Mouse (Mus musculus) adrenal gland, postnatal 25 days (tissue): Measurements from ENCODE around the gene Smad1. TPM values are rescaled to one million over a fixed set of nuclear protein-coding genes. Genes with fewer than 3 reads are reported as not detected.

Source experiments
- DNase-seq: peaks from one replicate; pipeline ENCODE4 v3.0.0; 2021; ENCODE audit warnings: mixed read lengths
- total RNA-seq: library from RNA; stranded (reverse); gene quantifications from 2 replicates; pipeline ENCODE4 v1.2.3, GENCODE M21; 2021

Gene Smad1
- total RNA-seq, 1 experiment from 2014 or later: 30.5 TPM

DNA sequence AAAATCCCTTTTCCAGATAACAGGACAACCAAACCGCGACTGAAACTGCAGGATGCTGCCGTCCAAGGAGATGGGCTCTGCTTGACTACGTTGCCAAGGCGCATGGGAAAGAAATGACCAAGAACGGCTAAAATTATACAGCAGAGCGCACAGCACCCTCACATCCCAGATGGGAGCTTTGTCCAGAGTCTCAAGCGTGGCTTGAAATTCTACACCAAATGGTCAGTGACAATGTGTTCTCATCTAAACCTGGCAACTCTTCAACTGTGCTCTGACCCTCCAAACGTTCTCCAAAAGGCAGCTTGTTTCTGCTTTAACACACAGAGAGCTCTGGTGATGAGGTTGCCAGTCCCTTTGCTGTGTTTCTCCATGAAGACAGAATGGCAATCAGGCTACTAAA is 39.0 kb downstream of the Smad1 start:
- DNase-seq: no peak

DNA sequence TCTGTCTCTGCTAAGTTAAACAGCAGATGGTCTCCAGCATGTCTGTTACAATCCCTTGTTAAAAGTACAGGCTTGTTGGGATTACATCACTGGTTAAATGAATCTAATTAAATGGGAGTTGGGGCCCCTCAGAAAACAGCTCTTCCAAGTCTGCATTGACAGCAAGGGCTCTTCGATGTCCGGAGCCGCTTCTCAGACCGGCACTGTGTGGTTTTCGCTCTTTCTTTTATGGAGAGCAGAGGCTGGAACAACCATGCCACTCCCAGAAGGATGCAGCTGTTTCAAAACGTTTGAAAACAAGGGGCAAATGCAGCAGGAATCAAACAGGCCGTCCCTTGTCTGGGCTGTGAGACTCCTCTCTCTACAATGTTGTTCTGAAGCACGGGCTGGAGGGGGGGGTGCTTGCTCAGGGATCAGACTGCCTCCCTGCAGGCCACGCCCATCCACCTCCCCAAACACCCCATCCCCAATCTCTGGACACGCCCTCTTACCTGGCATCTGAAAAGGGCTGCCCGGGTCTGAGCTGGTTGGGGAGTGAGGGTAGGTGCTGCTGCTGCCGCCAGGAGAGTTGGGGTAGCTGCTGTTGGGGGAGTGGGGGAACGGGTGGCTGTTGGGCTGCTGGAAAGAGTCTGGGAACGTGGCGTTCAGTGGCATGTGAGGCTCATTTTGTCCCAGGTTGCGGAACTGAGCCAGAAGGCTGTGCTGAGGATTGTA is 43.4 kb downstream of the Smad1 start:
- no peak for DNase-seq

DNA sequence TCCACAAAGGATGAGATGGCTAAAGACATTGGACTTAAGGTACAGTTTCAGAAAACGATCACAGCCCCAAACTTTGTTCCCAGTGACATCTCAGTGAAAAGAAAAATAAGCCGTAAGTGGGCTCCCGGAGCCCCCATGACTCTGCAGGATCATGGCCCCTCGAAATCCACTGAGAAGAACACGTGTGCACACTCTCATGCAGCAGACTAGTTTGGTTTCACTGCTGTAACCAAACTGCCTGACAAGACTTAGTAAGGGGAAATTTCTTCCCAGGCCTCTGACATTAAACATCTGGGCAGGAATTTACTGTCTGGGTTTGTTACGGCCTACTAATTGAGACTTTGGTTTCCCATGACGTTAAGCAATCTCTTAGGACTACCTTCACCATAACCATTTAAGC is 45.3 kb downstream of the Smad1 start:
- no peak for DNase-seq

DNA sequence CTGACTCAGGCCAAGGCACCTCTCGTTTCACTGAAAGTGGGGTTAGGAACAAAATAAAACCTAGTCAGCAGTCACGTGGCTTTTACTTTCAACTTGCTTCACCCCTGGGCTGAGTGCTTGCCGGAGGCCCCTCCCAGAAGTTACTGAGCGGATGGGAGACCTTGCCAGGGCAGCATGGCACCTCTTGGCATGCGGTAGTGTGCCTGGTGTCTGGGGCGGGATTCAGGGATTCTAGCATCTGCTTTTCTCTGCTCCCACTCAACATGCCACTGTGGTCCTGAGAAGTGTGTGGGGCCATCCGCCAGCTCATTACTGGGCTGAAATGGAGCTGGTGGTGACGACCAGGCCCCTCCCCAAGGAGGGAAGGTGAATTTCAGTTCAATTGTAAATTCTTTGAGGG is 47.4 kb downstream of the Smad1 start:
- DNase-seq: no peak

DNA sequence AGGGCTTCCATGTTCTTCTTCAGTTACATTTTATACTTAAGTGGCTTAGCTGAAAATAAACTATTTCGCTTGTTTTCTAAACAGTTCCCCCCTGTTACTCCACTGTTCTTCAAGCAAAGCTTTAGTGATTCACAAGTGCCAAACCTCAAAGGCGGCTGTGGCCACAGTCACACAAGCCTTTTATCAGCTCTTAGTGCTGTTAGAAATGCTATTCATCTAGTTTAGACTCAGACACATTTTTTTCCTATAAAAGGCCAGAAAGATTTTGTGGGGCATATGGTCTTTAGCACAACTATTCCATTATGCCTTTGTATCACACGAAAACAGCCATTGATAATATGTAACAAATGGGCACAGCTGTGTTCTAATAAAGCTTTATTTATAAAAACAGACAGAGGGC is 48.5 kb downstream of the Smad1 start:
- no peak for DNase-seq

DNA sequence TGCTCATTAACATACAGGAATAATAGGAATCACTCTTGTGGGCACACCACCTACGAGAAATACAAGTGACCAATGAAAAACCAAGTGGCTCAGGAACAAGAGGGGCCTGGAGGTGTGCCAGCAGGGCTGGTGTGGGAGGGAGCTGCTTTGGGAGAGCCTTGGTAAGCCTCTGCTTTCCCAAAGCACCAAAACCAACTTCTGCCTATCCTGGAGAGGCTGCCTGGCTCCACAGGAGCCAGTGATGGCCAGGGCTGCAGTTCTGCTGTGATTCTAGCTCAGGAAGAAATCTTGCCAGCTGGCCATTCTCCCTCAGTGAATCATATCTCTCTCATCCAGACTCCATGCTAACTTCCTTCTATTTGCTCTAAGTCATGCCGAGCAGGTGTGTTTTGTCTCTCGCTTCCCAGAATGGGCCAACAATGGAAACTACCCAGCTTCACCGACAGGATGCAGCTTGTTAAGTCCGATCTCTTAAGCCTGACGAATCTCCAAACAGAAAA is 49.2 kb downstream of the Smad1 start:
- peak; percentile 35 for DNase-seq

DNA sequence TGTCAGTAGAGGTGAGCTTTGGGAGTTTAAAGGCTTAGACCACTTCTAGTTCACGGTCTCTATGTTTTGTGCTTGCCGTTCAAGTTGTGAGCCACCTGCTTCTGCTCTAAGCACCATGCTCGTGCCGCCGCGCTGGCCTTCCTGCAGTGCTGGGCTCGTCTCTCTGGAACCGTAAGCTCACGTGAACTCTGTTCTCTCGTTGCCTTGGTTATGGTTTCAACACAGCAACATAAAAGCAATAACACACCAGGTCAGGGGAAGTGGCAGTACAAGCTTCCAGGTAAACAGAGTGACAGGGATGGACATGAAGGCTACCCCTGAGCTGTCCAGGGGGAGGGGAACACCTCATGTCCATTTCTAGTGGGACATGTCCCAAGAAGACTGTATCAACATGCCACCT is 52.9 kb downstream of the Smad1 start:
- no peak for DNase-seq

DNA sequence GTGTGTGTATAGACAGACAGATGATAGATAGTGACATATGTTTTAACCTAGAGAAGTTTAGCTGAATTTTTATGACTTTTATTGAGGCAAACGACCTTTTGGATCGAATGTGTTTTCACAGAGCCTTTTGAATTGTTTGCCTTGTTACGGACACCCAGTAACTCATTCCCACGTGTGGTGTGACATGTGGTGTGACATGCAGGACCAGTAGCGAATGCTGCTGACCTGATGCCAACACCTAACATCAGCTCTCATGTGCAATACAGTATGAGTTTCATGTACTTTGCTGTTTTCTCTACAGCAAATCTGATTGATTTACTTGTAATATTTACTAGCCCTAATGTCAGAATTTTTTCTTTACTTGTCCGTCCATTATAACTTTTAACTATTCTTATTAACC is 53.5 kb downstream of the Smad1 start:
- DNase-seq: no peak

DNA sequence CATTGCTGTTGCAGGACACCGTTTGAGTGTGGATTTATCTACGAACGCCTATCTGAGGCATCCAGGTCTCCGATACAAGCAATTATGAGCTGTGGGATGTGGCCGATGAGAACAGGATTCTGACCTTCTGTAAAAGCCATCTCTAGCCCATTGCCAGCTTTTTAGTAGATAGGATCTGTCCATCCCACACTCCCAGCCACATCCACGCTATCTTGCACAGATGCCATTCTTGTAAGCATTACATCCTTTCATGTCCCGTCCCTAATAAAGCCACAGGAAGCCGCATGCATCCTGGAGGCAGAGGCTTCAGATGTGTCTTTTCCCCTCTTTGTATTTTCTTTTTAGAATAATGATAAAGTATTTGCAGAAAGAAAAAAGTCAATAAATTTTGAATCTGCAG is 58.1 kb downstream of the Smad1 start:
- no peak for DNase-seq

DNA sequence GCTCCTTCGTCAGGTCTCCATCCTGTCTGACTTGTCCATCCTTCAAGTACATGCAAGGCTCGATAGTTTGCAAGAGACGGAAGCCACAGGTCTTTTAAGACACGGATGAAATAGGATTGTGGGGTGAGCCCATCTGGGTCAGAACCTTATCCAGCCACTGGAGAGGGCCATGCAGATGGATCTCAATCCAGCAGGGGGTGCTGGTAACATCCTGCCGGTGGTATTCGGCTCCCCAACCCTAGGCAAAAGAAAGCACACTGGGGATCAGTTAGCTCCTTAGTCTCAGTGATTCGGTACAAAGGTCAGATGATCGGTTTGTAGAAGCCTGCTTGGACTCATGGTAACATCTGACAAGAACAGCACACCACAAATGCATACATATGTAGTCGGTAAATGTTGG is 59.8 kb downstream of the Smad1 start:
- DNase-seq: peak; percentile 34

DNA sequence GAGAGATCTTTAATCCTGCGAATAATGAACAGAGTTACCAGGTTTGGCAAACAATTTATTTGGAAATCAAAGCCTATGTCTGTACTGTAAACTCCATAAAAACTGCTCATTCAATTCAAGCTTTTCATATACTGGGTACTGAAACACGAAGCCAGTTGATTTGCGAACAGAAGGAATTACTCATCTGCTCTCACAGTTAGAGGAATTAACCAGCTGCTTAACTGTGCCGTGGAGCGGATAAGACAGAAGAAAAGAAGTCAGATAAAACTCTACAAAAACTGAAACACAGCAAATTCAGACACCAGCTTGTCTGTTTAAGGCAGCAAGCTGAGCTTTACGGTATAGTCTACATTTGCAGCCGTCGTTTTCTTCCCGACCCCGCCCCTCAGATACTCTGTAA is 60.7 kb downstream of the Smad1 start:
- DNase-seq: no peak

DNA sequence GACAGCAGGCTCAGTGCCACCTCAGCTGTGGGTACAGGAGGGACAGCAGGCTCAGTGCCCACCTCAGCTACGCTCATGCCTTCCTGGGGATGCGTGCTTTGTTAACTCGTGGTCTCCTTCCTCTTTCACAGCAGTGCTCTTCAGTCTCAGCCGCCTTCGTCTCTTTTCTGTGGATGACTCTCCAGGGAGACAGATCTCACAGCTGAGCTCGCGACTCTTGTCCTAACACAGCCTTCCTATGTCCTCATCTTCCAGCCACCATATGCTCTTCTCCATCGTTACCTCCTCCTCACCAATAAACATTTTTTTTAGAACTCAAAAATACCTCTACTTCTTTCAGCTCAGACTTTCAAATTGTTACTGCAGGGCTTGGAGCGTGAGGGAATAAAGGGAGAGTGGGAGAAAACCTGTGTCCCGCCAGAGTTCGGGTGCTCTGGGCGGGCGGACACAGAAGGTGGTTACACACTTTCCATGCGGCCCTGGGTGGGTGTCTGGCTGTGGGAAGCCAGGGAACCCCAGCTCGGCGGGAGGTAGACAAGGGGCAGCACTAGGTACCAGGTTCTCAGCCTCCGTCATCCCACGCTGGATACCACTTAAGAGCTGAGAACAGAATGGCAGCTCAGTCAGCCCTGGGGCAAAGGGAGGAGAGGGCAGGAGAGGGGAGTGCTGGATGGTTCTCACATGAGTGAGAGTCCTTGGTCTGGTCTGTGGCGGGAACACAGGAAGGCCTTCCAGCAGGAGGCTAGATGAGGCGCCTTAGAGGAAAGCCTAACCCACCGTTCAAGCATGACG is 67.0 kb downstream of the Smad1 start:
- no peak for DNase-seq

DNA sequence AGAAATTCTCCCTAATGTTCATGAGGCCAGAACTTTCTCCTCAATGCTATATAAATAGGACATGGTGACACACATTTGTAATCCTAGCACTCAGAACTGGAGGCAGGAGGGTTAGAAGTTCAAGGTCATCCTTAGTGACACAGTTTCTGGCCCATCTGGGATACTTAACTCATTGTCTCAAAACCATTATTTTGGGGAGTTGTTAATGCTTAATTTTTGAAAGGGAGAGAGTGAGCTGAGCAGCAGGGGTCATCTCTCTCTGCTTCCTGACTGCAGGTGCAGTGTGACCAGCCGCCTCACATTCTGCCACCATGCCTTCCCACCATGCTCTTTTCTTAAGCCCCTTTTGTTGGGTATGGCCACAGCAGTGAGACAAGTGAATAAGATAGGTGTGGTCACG is 67.7 kb downstream of the Smad1 start:
- DNase-seq: no peak

DNA sequence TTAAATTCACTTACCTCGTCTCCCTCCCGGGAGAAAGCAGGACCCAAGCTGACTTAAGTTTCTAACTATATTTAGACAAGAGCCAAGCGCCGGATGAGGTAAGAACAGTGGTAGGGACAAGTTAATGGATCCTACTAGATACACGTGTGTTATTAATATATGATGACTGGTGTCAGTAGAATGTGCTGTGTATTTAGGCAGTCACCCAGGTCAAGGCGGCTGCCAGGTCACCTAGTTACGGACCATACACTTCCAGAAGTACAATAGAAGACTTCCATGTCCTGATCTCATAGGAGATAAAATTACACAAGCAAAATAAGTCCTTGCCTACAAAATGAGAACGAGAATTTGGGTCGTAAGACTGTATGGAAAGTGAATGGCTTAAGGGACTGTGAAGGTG is 68.3 kb downstream of the Smad1 start:
- DNase-seq: no peak

DNA sequence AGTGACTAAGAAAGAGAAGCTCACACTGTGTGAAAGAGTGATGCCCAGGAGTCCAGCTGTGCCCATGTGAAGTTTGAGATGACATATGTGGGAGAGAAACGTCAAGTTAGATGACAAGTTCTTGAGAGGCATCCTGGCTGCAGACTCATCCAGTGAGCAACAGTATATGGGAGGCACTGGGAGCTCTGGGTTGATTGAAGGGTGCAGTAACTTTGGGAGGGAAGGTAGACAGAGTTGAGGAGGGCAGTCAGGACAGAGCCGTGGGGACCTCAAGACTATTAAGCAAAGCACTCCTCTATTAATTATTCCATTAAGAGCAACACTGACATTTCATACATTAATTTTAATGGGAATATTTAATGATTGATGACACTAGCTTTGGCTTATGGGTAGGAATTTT is 69.6 kb downstream of the Smad1 start:
- DNase-seq: no peak

DNA sequence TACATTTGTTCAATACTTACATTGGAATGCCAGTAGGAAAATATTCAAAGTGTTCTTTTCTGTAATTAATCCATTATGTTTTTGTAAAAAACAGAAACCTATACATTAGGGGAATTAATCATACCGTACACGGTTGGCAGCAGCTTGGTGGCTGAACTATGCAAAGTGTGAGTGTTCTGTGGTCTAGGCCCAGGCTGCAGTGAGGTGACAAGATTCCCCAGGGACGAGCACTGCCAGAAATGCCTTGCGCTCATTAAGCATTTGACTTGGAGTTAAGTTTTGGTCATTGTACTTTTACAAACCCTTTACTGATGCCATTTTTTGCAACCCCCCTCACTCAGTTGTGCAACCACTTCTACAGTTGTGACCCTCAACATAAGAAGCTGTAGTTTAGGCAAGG is 70.1 kb downstream of the Smad1 start:
- DNase-seq: no peak

DNA sequence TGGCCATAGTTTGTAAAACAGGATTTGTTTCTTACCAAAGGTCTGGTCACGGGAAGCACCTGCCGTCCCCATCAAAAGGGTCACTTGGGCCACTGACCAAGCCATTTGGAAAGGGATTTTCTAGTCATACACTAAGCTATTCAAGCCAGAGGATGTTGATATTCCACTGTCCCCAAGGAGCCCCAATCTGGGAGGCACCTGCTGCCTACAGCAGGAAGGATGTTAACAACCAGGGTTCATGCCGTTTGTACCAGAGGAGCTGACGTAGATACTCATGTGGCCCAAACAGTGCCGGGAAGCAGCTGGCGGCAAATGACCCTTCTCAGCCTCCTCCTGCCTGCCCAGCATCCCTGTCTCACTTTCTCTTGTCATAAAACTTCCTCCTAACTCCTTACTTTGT is 73.8 kb downstream of the Smad1 start:
- no peak for DNase-seq

DNA sequence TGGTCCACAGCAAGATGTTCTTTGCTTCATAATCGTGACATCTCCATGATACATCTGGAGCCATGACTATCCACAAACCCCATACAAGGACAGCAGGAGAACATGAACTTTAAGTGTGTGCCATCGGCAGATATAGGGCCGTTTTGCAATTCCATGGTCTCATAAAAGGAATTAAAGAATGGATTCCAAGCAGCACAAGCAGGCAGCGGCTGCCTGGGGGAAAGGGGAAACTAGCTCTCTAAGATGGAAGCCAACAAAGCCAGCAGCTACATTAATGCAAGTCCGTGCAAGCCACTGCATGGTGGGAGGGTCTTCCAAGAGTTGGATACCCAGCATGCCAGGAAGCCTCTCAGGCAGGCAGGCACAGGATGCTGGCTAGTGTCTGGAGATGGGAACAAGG is 74.4 kb downstream of the Smad1 start:
- no peak for DNase-seq

DNA sequence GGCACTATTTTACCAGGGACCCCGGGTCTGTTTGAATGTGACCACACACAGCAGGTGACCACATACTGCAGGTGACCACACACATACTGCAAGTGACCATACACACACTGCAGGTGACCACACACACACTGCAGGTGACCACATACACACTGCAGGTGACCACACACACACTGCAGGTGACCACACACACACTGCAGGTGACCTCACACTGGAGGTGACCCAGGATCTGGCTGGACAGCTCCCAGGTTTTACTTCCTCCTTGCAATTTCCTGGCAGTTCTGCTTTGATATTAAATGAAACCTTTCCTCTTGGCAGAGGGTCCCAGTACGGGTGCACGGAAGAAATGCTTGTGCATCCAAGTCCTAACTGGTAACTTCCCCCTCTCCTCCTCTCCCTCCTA is 75.3 kb downstream of the Smad1 start:
- no peak for DNase-seq

DNA sequence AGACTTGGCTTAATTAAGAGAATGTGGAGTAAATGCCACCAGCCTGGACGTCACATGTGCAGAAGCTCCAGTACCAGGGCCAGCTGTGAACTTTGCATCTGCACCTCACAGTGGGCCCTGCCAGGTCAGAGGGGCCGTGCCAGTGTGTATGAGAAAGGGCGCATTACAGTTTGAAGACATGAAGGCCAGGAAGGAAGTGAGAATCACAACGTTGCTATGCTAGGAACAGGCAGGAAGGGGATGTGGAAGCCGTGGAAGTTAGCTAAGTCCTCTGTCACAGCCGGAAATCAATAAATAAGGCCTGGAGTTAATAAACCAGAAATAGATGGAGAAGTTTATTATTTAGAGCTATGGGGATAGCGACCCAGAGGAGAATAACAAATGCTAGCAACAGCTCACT is 76.2 kb downstream of the Smad1 start:
- no peak for DNase-seq

DNA sequence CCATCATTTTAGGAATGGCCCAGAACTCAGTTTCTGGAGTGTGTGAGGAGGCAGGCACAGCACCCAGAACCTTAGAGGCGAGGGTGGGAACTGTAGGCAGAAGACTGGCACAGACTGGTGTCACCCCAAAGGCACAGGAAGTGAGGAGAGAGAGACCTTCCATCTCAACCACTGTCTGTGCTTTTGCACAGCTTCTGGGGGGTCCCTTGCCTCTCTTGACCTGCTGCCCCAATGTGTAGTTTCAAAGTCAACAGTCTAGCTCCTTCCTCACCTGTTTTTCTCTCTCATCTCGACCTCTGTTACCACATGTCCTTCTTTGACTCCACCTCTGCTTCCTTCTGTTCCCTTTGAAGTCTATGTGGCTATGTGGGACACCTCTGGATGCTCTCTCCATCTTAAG is 88.5 kb downstream of the Smad1 start:
- no peak for DNase-seq

DNA sequence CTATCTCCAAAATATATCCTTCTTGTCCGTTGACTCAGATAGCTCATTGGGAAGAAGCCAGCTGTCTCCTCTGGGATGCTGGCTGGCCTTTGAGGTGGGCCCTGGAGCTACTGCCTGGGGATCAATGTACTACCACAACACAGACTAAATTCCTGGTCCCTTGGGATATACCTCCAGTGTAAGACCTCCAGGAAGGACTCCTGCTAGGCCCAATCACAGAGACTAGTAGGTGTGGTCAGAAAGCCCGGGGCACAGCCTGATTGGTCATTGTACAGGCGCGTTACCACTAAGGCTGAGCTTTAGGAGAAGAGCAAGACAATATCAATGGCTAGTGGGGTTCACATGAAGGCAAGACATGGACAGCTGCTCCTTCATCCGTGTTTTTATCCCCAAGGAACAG is 93.4 kb downstream of the Smad1 start:
- DNase-seq: no peak

DNA sequence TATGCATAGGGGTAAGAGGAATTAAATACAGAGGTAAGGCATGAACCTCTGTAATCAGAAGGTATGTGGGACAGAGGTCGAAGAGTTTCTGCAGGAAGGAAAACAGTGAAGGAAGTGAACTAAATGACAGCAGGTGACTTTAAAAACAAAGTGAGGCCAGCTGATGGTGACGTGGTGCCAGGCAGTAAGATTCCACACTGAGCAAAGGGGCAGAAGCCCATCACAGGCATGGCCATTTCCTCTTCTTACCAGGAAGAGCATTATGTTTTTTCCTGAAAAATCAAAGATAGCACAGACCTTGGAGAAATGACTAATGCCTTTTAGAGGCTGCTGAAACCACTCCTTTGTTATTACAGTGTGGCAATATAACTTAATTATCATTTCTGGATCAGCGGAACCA is 97.8 kb downstream of the Smad1 start:
- DNase-seq: no peak

DNA sequence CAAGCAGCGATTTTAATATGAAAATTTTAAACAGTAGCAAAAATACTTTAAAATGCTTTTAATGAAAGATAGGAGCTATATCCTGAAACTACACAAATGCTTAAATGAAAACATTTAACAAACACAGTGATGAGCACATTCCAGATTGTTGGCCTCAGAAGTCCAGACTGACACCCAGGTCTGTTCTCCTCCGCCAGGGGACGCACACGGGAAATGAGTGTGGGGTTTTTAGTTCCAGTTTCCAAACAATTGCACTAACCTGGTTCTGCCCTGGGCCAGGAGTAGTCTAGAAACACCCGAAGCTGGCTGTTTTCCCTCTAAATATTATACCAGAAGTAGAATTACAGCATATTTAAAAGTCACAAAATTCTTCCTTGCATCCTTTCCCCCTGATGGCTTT is 99.6 kb downstream of the Smad1 start:
- DNase-seq: no peak
